Mouse (Mus musculus) c-Kit-positive CD71-negative TER-119-negative erythroid progenitor cells, embryonic 14.5 days (primary cell): ENCODE measurements around the gene Zfp746.

Experiments used
- DNase-seq: peaks from one replicate; pipeline ENCODE4 v3.0.0-alpha.2; 2013; ENCODE audit warnings: low read depth

Gene Zfp746

GRCm38 (mm10) chr6:48086471-48086878 is at the start of gene Zfp746:
Gene Zfp746, minus strand, starts transcription at chr6:48086593.
- DNase-seq, result peak; percentile 68

- peak; percentile 37 for DNase-seq
These were observed 34.7 kb upstream of the Zfp746 start for GRCm38 (mm10) chr6:48121092-48121491.

GRCm38 (mm10) chr6:48116036-48116435 is 29.6 kb upstream of the Zfp746 start:
- no peak for DNase-seq

- DNase-seq, result no peak
These were observed 743 bp upstream of the Zfp746 start for GRCm38 (mm10) chr6:48086957-48087715.

GRCm38 (mm10) chr6:48085521-48086404 is 630 bp downstream of the Zfp746 start:
- DNase-seq, result no peak

GRCm38 (mm10) chr6:48083733-48084191 is 2.6 kb downstream of the Zfp746 start:
- no peak for DNase-seq

GRCm38 (mm10) chr6:48081952-48082351 is 4.4 kb downstream of the Zfp746 start:
- no peak for DNase-seq

GRCm38 (mm10) chr6:48081021-48081420 is 5.4 kb downstream of the Zfp746 start:
- DNase-seq, result no peak

GRCm38 (mm10) chr6:48073316-48073715 is 13.1 kb downstream of the Zfp746 start:
- no peak for DNase-seq

- DNase-seq, result no peak
These were observed 18.9 kb downstream of the Zfp746 start for GRCm38 (mm10) chr6:48067492-48067891.

GRCm38 (mm10) chr6:48065587-48066075 is 20.8 kb downstream of the Zfp746 start:
- DNase-seq, result no peak

- no peak for DNase-seq
These were observed 21.9 kb downstream of the Zfp746 start for GRCm38 (mm10) chr6:48064451-48064850.

- DNase-seq, result no peak
These were observed 22.5 kb downstream of the Zfp746 start for GRCm38 (mm10) chr6:48063940-48064339.

- no peak for DNase-seq
These were observed 25.5 kb downstream of the Zfp746 start for GRCm38 (mm10) chr6:48060895-48061294.

- no peak for DNase-seq
These were observed 26.0 kb downstream of the Zfp746 start for GRCm38 (mm10) chr6:48060421-48060820.

GRCm38 (mm10) chr6:48052136-48052535 is 34.3 kb downstream of the Zfp746 start:
- no peak for DNase-seq

- no peak for DNase-seq
These were observed 34.7 kb downstream of the Zfp746 start for GRCm38 (mm10) chr6:48051666-48052065.

- no peak for DNase-seq
These were observed 36.9 kb downstream of the Zfp746 start for GRCm38 (mm10) chr6:48049273-48050065.

- DNase-seq, result peak; percentile 53
These were observed 37.7 kb downstream of the Zfp746 start, which contains the start of gene Zfp777 for GRCm38 (mm10) chr6:48048426-48049272. Gene Zfp777, minus strand, starts transcription at chr6:48048911.

- DNase-seq, result no peak
These were observed 38.7 kb downstream of the Zfp746 start for GRCm38 (mm10) chr6:48047450-48048351.
